Mouse (Mus musculus) layer of hippocampus, adult 11-12 months (tissue): ENCODE measurements around the gene Pip4p1.

ENCODE experiments used
- DNase-seq: peaks from one replicate; pipeline ENCODE4 v3.0.0; 2022; ENCODE audit warnings: low spot score

Pip4p1 gene

GRCm38 (mm10) chr14:50892541-50893459 lies 37.9 kb downstream of the Pip4p1 start:
- DNase-seq = no peak

GRCm38 (mm10) chr14:50892091-50892490 lies 38.6 kb downstream of the Pip4p1 start:
- no peak for DNase-seq

- DNase-seq = no peak
These were observed 39.0 kb downstream of the Pip4p1 start for GRCm38 (mm10) chr14:50891621-50892020.

- DNase-seq = no peak
These were observed 54.3 kb downstream of the Pip4p1 start for GRCm38 (mm10) chr14:50876236-50876950.
